Mouse (Mus musculus): ENCODE results near the gene Arhgap6.

- TF ChIP-seq EP300 (IDR thresholded peaks at IDR 0.05; ENCODE audit: low read depth) (no peak), CTCF (IDR thresholded peaks at IDR 0.05; ENCODE audit: low read depth) (no peak)
These were observed 126.0 kb downstream of the Arhgap6 start for GRCm38 (mm10) chrX:168920942-168921341.

Data from liver, embryonic 14.5 days (tissue).